Mouse (Mus musculus): ENCODE results near the gene Cklf.
"Not testable (repeated sequence)": the region's sequence is repeated elsewhere in the genome, so short reads cannot be mapped to it uniquely, and the experiment has no call there.

Cklf gene

DNA sequence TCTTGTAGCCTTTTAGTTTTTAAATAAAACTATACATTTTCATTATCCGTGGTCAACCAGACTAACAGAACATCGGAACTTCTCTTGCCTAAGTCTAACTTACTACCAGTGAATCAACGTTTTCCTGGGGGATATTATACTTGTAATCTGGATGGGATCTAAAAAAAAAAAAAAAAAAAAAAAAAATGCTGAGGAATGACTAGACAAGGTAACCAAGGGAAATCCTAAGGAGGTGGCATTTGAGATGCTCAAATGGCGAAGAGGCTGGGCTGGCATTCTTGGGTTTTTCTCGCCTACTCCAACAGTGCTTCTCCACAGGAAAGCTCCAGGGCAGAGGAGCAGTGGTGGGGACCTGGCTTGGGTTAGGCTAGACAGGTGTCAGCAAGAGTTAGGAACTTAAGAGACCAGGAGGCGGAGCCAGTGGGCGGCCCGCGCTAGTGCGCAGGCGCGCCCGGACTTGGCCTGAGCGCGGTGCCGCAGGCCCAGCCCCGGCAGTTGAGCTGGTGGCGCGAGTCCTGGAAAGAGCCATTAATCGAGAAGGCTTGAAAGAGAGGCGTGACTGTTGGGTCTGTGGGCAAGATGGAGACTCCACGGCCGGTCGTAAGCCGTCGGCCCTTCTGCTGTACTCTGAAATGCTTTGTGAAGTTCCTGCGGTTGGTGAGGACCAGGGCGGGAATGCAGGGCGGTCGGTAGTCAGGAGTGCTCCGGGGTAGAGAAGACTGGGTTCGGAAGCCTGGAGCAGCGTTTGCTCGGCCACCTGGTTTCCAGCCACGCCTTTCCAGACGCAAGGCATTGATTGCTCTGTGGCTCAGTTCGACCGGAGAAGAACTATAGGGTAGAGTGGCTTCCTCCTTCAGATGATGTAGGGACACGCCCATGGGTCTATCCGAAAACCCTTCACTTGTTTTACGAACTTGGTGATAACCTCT is at the start of gene Cklf:
Gene Cklf, plus strand, starts transcription at position 423 of the 929 bp plus-strand sequence.
- peak; percentile 93 for DNase-seq (ENCODE audit: low read depth, low spot score)

DNA sequence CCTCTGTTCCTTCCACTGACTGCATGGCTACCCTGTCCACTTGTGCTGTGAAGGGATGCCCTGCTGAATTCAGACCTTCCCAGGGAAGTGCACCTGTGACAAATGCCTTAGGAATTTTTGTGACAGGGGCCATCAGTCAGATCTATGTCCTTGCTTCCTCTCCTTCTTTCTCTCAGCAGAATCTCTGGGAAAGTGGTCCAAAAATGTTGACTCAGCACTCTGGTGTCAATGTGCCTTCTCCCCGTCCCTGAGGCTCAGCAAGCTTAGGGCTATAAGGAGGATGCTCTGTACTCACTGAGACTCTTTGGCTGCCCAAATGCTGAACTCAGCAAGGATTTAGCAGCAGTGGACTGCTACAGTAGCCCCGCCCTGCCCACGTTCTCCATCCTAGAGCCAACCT is 49.0 kb upstream of the Cklf start:
- DNase-seq (ENCODE audit: low read depth, low spot score) = no peak

DNA sequence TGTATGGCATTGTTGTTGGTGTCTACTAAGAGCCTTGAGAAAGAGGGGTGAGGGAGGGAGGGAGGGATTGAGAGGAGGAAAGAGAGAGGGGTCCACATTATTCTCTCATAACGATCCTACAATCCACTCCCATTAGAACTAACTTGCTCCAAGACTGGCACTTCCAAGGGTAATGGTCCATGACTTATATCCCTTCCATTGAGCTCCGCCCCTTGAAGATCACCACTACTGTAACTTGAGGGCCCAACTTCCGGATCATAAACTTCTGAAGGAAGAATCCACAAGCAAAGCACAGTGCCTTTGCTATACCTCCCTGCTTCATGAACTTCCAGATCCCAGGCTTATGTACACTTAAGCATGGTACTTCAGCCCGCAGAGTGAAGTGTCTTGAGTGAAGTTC is 48.3 kb upstream of the Cklf start:
- DNase-seq (ENCODE audit: low read depth, low spot score) = no peak

DNA sequence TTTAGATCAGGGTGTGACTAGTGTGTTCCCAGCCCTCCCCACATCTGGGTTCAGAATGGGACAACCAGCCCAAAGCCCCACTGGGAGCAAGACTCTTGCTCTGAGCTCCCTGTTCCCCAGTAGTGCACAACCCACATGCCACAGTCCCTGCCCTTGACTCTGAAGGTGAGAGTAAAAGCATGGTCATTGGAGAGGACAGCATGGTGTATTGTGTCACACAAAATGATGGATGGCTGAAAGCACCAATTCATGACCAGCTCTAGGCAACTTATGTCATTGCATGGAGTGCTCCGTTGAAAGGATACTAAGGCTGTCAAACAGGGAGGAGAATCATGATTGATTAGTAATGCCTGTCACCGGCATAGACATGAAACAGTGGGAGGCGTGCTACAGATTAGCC is 45.4 kb upstream of the Cklf start:
- no peak for DNase-seq (ENCODE audit: low read depth, low spot score)

DNA sequence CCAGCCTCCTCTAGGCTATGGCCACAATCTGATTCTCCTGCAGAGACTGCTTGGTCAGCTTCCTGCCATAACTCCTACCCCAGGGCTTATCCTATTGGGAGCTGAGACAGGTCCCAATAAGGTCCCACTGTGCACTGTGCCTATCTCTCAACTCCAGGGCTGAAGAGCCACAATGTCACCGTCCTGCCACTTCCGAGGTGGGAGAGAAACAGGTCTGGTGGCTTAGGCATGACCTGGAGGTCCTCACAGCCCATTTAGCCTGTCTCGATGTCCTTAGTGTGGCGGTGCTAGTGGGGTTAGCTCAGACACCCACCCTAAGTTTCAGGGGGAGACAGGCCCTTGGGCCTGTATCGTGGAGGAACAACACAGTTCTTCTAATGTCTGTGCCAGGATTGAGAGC is 33.1 kb upstream of the Cklf start:
- DNase-seq (ENCODE audit: low read depth, low spot score) = no peak

DNA sequence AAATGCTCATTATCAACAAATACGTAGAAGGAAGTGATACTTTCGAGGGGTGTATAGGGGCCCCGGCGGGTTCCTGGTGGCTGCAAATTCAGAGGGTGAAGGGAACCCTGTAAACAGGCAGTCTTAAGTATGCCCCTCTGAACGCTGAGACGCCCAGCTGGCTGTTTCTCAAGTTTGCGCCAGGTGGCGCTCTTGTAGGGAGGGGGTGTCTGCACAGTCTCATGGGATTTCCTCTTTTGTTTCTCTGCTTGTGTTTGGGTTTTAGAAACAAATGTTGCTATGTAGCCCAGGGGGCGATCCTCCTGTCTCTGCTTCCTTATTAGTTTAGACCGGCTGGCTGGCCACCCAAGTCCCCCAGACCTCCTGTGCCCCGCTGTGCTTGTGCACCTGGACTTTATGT is 31.6 kb upstream of the Cklf start:
- DNase-seq (ENCODE audit: low read depth, low spot score) = peak; percentile 68

DNA sequence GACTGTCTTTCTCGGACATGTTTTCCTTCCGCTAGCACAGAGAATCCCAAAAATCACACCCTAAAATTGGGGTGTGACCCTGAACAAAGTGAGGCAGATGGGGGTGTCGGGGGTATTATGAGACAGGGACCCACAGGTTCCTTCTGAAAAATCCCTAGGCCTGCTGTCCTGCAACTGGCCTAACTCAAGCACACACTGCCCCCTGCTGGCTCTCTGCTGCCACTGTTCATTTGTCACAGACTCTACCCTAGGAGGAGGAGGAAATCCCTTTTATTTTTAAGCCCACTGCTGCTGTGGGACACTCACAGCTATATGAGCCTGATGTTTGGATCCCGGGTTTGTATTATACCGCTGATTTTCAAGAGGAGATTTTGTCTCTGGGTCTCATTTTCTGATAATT is 30.9 kb upstream of the Cklf start:
- peak; percentile 66 for DNase-seq (ENCODE audit: low read depth, low spot score)

DNA sequence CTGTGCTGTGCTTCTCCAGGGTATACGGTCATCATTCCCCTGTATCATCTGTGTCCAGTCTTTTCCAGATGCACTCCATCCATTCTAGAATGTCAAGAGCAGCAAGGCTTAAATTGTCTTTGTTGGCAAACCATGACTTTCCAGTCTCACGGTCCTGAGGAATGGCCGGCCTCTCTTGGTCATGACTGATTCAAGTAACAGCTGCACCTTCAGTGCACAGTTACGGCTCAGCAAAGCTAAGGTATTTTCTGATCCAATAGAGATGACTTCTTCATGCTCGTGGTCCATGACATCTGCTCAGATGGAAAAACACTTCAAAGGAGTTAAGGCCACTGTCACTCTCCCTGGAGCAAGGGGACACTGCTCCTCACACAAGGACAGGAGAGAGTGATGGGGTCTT is 23.6 kb upstream of the Cklf start:
- DNase-seq (ENCODE audit: low read depth, low spot score) = no peak

DNA sequence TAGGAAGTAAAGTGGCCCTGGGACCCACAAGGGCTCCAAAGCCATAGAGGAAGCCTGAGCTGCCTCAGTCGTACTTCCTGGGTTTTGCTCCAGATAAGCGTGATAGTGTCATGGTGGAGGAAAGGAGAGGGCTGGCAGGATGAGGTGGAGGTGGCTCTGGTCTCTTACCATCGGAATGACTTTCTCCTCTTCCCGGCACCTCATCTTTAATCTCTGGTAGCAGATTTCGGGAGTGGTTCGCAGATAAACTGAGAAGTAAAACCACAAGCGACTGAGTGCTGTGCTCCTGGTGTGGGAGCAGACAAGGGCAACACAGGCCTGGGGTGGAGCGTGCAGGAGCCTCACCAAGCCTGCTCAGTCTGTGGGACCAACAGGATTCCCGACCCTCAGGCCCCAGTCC is 20.3 kb upstream of the Cklf start:
- no peak for DNase-seq (ENCODE audit: low read depth, low spot score)

DNA sequence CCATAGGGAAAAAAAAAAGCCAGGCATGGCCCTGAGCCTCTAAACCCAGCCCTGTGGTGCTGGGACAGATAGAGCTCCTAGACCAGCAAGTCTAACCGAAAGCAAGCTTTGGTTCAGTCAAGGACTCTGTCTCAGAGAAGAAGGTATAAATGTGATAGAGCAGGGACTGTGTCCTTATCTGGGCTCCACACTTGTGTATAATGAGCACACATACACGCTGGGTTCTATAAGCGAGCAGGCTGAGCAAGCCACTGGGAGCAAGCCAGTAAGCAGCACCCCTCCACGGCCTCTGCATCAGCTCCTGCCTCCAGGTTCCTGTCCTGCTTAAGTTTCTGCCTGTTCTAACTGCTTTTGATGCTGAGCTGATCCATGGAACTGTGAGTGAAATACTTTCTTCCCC is 18.6 kb upstream of the Cklf start:
- DNase-seq (ENCODE audit: low read depth, low spot score) = no peak

DNA sequence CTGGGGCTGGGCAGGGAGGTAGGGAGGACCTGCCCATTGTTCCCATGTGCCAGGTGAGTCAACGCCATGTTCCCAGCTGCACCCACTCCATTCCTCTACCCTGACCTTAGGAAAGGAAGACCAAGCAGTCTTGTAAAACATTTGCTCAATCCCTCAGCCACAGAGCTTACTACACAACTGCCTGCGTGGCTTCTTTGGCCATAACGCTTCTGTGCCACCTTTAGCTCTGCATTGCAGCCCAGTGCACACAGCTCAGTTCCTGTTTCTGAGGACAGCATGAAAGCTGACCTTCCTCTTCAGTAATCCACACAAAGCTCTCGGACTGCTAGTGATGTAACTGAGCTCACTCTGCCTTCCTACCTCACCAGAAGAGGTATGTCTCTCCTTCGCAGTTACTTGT is 17.7 kb upstream of the Cklf start:
- no peak for DNase-seq (ENCODE audit: low read depth, low spot score)

DNA sequence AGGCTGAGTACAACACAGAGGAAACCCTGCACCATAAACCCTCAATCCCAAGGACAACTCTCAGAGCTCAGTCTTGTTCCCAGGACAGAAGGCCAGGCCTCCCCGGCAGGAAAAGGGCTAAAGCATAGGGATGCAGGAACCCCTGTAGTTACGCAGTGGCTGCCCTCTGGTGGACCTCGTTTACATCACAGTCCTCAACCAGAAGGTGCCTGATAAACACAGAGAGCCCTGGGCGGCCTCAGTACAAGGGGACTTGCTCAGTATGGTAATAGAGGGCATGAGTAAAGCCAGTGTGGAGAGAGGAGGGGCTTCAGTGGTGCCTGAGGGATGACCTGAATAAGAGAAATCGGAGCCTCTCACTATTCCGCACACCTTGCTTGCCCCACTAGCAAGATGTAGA is 16.1 kb upstream of the Cklf start:
- DNase-seq (ENCODE audit: low read depth, low spot score) = no peak

DNA sequence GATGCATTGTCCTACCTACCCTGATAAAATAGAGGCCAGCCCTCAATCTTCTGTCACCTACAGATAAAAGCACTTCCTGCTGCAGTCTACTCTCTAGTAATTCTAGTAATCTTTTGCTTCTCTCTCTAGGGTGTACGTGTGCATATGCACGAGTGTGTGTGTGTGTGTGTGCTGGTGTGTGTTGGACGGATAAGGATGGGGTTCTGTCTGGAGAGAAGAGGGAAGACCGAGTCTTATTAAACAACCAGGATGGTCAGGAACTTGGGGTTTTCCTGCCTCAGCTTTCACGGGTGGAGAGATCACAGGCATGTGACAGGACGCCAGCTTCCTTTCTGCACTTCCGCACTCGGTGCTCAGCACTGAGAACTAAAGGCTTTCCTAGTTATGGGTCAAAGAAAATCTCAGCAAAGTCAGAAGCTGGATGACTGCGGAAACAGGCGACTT is 11.2 kb upstream of the Cklf start:
- peak; percentile 81 for DNase-seq (ENCODE audit: low read depth, low spot score)

DNA sequence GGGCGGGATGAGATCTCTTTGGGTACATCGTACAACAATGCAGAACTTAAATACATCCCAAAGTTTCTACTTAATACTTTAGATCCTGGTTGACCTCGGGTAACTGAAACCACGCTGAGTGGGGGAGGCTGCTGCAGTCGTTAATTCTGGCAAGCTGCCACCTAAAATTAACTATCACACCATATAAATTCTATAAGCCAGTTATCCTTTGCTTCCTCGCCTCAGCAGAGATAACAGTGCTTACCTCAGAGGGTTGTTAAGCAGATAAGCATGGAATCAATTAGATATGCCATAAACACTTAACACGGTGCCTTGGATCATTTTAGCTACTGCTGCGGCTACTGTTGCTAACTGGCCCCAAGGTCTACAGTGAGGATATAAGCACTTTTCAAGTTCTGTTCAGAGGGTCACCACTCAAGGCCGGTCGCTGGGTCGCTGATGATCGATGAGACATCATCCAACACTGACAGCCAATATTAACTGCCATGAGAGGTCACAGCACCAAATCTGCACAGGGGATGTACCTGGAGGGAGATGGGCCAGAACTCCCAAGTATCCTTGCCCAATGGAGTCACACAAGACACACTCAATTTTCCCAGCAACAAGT is 8.5 kb upstream of the Cklf start:
- DNase-seq (ENCODE audit: low read depth, low spot score) = no peak

DNA sequence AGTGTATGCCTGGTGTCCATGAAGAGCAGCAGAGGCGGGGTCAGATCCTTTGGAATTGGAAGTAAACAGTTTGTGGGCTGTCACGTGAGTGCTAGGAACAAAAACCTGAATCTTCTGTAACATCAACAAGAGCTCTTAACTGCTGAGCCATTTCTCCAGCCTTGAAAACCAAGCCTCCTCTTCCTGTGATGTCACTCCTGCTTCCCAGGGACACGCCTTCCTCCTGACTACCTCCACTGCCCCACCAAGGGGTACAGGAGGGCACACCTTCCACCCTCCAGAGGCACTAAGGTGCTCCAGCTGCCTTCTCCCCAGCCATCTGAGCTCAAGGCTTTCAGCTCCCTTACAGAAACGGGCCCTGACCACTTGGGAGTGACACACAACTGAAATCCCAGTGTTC is 4.0 kb upstream of the Cklf start:
- peak; percentile 53 for DNase-seq (ENCODE audit: low read depth, low spot score)

DNA sequence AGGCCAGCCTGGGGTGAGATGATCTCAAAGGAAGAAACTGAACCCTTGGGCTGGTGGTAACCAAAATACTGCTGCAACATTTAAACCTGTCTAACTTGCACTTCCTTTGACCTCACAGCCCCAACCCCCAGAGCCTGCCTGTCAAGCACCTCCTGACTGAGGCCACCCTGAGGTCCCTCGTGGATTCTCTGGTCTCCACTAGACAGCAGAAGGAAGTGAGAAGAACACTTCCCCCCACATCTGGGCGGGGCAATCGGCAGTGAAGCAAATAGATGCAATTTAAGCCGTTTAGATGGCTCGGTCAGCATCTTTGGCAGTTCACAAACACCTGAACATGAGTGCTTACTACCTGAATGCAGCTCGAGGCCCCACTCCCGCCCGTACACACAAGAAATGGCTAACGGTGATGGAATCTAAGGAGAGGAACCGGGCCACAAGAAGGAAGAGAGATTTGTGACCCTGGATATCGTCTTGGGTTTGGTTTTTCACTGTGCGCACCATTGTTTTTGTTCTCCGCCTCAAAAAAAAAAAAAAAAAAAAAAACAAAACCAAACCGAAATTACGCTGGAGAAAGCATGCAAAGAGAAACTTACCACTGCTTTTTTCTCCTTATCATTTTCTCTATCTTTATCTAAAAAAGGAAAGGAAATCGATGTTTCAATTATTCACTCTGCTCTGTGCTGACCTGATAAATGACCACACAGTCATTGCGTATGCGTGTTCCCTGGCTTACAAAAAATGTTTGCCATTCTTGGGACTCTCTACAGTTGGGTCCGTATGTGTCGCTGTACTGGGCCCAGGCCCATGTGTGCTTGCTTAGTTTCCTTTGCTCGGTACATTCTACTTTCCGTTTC is 3.4 kb upstream of the Cklf start:
- peak; percentile 86 for DNase-seq (ENCODE audit: low read depth, low spot score)

DNA sequence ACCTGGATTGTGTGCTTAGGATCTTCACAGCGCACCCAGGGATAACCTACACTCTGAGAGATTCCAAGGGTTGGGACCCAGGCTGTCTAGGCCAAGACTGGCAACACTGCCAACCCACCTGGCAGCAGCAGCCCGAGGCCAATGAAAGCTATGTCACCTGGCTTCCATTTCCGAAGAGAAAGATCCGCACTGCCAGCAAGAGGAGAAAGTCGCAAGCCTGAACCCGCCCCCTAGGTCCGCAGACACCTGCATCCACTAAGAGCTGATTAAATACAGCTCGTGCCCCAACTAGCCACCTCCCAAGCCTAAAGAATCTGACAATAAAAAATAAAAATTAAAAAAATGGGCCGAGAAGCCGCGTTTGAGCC is 2.8 kb upstream of the Cklf start:
- DNase-seq (ENCODE audit: low read depth, low spot score) = peak; percentile 67

DNA sequence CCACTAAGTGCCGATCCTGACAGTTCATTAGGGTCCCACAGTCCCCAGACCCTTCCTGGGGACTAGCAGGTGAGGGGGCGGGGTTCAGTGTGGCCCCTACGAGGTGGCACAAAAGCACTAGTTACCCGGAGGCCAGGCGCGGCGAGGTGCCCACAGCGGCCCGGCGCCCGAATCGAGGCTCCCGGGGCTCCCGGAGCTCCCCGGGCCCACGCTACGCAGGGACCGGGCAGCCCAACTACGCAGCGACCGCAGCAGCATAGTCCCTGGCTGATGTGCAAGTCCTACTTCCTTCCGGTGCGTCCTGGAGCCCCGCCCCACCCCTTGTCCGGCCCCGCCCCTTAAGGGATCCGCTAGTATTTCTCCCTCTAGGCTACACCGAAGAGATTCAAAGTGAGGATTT is 2.4 kb upstream of the Cklf start, which contains the start of gene Tk2:
Gene Tk2, minus strand, starts transcription at position 283 of the 400 bp plus-strand sequence.
- DNase-seq (ENCODE audit: low read depth, low spot score) = peak; percentile 89

DNA sequence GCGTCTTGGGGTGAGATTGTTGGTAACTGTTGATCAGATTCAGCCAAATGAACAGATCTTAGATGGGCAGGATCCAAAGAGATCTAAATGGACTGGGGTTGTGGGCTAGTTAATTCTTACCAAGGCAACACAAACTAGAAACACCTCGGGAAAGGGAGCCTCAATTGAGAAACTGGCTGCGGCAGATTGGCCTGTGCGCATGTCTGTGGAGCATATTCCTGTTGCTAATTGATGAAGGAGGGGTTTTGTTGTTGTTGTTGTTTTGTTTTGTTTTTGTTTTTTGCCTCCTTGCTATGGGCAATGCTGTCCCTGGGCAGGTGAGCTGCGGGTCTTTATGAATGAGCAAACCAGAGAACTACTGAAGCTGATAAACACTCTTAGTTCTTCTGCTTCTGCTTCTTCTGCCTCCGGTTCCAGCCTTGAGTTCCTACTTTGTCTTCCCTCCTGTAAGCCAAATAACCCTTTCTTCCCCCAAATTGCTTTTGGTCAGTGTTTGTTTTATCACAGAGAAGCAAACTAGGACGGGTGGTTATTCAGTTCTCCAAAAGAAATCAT is 1.1 kb upstream of the Cklf start:
- DNase-seq (ENCODE audit: low read depth, low spot score) = no peak

DNA sequence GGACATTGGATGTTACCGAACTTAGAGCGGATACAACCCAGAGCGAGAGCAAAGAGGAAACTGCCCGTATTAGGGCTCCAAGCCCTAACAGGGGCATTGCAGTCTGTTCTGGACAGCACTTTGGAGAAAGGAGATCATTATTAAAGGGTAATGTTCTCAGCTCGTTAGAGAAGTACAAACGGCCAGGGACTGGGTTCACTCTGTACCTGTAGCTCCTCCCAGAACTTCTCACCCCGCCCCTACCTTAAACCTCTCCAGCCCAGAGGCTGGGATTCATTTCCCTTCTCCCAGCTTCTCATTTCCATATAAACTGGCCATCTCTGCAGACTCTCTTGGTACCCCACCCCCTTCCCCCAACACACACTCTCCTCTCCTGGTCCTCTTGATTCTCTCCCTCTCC is 800 bp downstream of the Cklf start:
- peak; percentile 26 for DNase-seq (ENCODE audit: low read depth, low spot score)

DNA sequence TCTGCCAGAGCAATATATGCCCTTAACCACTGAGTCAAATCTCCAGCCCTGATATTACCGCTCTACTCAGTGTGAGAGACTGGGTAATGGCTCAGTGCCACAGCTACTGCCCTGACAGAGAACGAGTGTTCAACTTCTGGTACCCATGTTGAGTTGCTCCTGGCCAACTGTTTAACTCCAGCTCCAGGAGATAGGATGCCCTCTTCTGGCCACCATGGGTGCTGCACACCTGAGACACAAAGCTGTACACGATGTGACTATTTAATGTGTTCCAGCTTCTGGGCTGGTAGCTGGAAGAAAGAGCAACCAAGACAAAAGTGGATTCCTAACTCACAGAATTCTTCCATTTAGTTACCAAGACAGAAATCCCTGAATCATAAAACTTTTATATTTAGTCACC is 2.4 kb downstream of the Cklf start:
- DNase-seq (ENCODE audit: low read depth, low spot score) = peak; percentile 66

DNA sequence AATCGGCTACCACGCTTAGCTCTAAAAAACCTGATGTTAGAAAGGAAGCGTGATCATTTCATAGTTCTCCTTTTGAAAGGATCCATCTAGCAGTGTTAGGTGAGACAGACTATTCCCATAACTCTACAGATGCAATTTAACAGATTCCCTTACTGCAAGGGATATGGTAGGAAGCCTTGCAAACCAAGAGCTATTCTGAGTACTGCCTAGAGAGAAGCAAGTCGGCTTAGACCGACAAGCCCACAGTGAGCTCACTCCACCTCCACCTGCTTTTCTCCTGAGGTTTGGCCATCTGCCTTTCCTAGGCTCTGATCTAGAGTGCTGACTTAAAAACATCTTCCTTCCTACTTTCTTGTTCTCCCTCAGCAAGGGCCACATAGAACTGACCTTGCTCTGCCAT is 11.1 kb downstream of the Cklf start:
- DNase-seq (ENCODE audit: low read depth, low spot score) = not testable (repeated sequence)
